Mouse (Mus musculus): ENCODE data around the gene Myo3b. TPM values are rescaled to one million over a fixed set of nuclear protein-coding genes. Genes with fewer than 3 reads are reported as not detected.

Gene Myo3b
- polyA plus RNA-seq, 1 experiment from 2014 or later, result not detected

- H3K9me3 ChIP-seq (replicated peaks), result no peaks in the 10 kb centered on the region
- peaks cover 21% of the 10 kb centered on the region for H3K4me1 ChIP-seq
- H3K36me3 ChIP-seq, result no peaks in the 10 kb centered on the region
- no peak overlapping the region for H3K9ac ChIP-seq
- H3K27me3 ChIP-seq, result 0 out of 2 replicates have a peak, but pooled peaks cover 6% of the 10 kb centered on the region
- H3K4me3 ChIP-seq (replicated peaks), result no peak overlapping the region
- H3K27ac ChIP-seq (replicated peaks), result no peak overlapping the region
- no peak for ATAC-seq (ENCODE audit: insufficient number of reproducible peaks, low FRiP score, low TSS enrichment, low read depth)
- 16% methylated on average over 8 of the region's 8 CpGs for WGBS
- H3K4me2 ChIP-seq (replicated peaks), result no peak overlapping the region
Measured at GRCm38 (mm10) chr2:70259357-70260000, 220.6 kb downstream of the Myo3b start.

DNA sequence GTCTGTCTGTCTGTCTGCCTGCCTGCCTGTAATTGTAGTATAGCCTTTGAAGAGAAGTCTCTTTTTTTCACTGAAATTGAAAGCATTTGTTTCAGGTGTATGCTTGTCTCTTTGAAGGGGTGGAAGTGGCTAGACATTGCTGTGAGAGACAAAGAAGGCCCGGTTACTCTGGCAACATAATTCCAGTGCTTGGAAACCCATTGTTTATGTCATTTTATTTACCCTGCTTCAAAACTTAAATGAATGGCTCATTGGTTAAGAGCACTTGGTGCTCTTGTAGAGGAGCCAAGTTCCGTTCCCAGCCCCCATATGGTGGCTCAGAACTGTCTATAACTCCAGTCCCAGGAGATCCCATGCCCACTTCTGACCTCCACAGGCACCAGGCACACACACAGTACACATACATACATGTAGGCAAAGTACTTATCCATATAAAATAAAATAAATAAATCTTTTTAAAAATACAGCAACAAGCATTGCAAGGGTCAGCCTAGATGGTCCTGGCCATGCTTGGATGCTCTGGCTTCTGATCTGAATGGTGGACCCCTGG, 221.8 kb downstream of the Myo3b start:
- H3K4me1 ChIP-seq, result peaks cover 21% of the 10 kb centered on the region
- 54% methylated on average over 2 of the region's 2 CpGs for WGBS
- no peak for ATAC-seq (ENCODE audit: insufficient number of reproducible peaks, low FRiP score, low TSS enrichment, low read depth)
- H3K27ac ChIP-seq (replicated peaks), result no peak overlapping the region
- H3K4me2 ChIP-seq (replicated peaks), result no peak overlapping the region
- H3K36me3 ChIP-seq, result no peaks in the 10 kb centered on the region
- H3K27me3 ChIP-seq, result 0 out of 2 replicates have a peak, but pooled peaks cover 6% of the 10 kb centered on the region
- H3K9ac ChIP-seq, result no peak overlapping the region
- no peaks in the 10 kb centered on the region for H3K9me3 ChIP-seq (replicated peaks)
- H3K4me3 ChIP-seq (replicated peaks), result no peak overlapping the region

DNA sequence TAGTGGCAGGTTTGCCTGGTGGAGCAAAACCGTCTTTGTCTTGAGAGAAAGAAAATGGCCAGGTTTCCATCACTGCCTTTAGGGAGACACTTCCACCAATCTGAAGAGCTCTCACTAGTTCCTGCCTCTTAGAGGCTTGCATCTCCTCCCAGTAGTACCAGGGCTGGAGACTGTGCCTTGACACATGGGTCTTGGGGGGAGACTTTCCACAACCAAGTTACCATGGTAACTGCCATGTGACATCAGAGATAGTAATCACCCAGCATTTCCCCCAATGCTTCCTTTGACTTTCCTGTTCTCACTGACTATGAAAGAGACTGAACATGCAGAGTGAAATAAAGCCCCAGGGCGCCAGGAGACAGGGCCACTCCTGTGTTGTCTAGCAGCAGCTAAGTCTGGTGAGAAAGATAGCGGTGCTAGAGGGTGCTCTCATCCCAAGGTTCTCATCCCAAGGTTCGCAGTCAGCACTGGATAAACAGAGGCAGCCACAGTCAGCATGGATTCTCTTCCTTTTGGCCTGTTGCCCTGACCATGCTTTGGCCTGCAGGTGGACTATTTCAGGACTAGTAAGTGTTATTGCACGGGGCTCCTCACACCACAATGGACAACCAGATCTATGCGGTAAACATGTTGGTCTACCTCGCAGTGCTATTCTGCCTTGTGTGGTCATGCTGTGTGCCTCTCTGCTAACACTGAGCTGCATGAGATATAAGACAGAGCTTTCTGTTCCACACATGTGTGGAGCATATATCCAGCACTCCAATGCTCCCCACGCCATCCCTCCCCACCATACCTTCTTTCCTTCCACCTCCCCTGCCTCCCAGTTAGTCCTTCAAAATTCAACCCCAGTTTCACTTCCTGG, 223.0 kb downstream of the Myo3b start:
- Histone ChIP-seq H3K4me2 (replicated peaks) (peak overlapping the region; percentile 4; the same call in 1 of the 2 replicates), H3K9ac (no peak overlapping the region), H3K27me3 (0 out of 2 replicates have a peak, but pooled peaks cover 6% of the 10 kb centered on the region), H3K4me1 (peaks cover 21% of the 10 kb centered on the region), H3K4me3 (replicated peaks) (no peak overlapping the region), H3K36me3 (no peaks in the 10 kb centered on the region), H3K9me3 (replicated peaks) (no peaks in the 10 kb centered on the region), H3K27ac (replicated peaks) (peak overlapping the region; percentile 66)
- ATAC-seq (ENCODE audit: insufficient number of reproducible peaks, low FRiP score, low TSS enrichment, low read depth), result peak; percentile 43
- 41% methylated on average over 8 of the region's 8 CpGs for WGBS

DNA sequence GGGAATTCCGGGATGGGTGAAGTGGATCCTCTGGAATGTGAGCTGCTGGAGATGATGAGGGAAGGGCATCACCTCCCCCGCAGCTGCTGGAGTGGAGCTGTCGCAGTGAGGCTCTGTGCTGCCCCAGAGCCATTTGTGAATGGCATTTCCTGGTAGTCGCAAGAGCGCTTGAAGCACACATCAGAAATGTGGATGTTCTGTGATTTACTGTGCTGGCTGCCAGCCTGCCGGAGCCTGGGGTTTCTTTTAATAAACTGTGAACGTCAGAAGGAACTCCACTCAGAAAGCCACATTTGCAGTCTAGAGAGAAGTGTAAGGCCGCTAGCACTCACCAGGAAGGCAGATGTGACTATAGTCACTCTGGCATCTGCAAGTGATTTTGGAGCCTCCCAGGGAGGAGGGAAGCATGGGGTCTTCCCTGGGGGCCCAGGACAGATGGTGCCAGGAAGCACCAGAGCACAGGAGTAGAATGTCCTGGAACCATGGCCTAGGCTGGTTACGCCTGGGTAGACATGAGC, 223.7 kb downstream of the Myo3b start:
- Histone ChIP-seq H3K9me3 (replicated peaks) (no peaks in the 10 kb centered on the region), H3K4me1 (peaks cover 21% of the 10 kb centered on the region), H3K4me2 (replicated peaks) (peak overlapping the region; percentile 4; the same call in 1 of the 2 replicates), H3K36me3 (no peaks in the 10 kb centered on the region), H3K27me3 (0 out of 2 replicates have a peak, but pooled peaks cover 6% of the 10 kb centered on the region), H3K27ac (replicated peaks) (peak overlapping the region; percentile 66), H3K4me3 (replicated peaks) (no peak overlapping the region), H3K9ac (no peak overlapping the region)
- WGBS, result 7% methylated on average over 9 of the region's 9 CpGs
- ATAC-seq (ENCODE audit: insufficient number of reproducible peaks, low FRiP score, low TSS enrichment, low read depth), result peak; percentile 76

GRCm38 (mm10) chr2:70278425-70279277, 239.7 kb downstream of the Myo3b start:
- 41% methylated on average over 13 of the region's 13 CpGs for WGBS
- Histone ChIP-seq H3K9ac (no peak overlapping the region), H3K27me3 (no peaks in the 10 kb centered on the region), H3K36me3 (no peaks in the 10 kb centered on the region), H3K27ac (replicated peaks) (no peak overlapping the region), H3K4me1 (no peaks in the 10 kb centered on the region), H3K4me3 (replicated peaks) (no peak overlapping the region), H3K9me3 (replicated peaks) (no peaks in the 10 kb centered on the region), H3K4me2 (replicated peaks) (no peak overlapping the region)
- ATAC-seq (ENCODE audit: insufficient number of reproducible peaks, low FRiP score, low TSS enrichment, low read depth), result no peak

GRCm38 (mm10) chr2:70284109-70284508, 245.2 kb downstream of the Myo3b start:
- Histone ChIP-seq H3K9ac (no peak overlapping the region), H3K9me3 (replicated peaks) (no peaks in the 10 kb centered on the region), H3K4me2 (replicated peaks) (no peak overlapping the region), H3K4me1 (no peaks in the 10 kb centered on the region), H3K4me3 (replicated peaks) (no peak overlapping the region), H3K36me3 (no peaks in the 10 kb centered on the region), H3K27ac (replicated peaks) (no peak overlapping the region), H3K27me3 (no peaks in the 10 kb centered on the region)
- ATAC-seq (ENCODE audit: insufficient number of reproducible peaks, low FRiP score, low TSS enrichment, low read depth), result no peak
- WGBS, result 82% methylated on average over 1 of the region's 1 CpGs

- ATAC-seq (ENCODE audit: insufficient number of reproducible peaks, low FRiP score, low TSS enrichment, low read depth), result no peak
- Histone ChIP-seq H3K4me1 (no peaks in the 10 kb centered on the region), H3K27ac (replicated peaks) (no peak overlapping the region), H3K27me3 (no peaks in the 10 kb centered on the region), H3K9me3 (replicated peaks) (no peaks in the 10 kb centered on the region), H3K36me3 (no peaks in the 10 kb centered on the region), H3K4me3 (replicated peaks) (no peak overlapping the region), H3K4me2 (replicated peaks) (no peak overlapping the region), H3K9ac (no peak overlapping the region)
- WGBS, result 55% methylated on average over 5 of the region's 5 CpGs
Measured at GRCm38 (mm10) chr2:70291063-70291462, 252.1 kb downstream of the Myo3b start.

DNA sequence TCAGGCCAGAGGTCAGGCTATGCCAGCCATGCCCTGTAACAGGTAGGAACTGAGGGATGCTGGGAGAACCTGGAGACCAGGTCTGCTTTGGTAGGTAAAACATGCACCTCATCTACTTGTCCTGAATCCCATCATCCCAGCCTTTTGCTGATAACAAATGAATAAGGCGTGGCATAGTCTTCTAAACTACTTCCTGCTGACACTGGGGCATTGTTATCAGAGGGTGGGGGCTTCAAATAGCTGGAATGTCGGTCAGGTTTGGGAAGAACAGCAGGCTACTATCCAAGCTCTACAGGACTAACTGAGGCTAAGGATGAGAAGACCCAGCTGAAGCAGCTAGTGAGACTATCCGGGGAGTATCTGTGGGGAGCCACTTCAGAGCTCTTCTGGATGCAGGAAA, 253.8 kb downstream of the Myo3b start:
- Histone ChIP-seq H3K27ac (replicated peaks) (no peak overlapping the region), H3K4me2 (replicated peaks) (no peak overlapping the region), H3K27me3 (no peaks in the 10 kb centered on the region), H3K4me1 (no peaks in the 10 kb centered on the region), H3K9ac (no peak overlapping the region), H3K36me3 (no peaks in the 10 kb centered on the region), H3K4me3 (replicated peaks) (no peak overlapping the region), H3K9me3 (replicated peaks) (no peaks in the 10 kb centered on the region)
- no peak for ATAC-seq (ENCODE audit: insufficient number of reproducible peaks, low FRiP score, low TSS enrichment, low read depth)
- WGBS, result 70% methylated on average over 3 of the region's 3 CpGs

GRCm38 (mm10) chr2:70302905-70303304, 264.0 kb downstream of the Myo3b start:
- Histone ChIP-seq H3K4me3 (replicated peaks) (no peak overlapping the region), H3K27ac (replicated peaks) (no peak overlapping the region), H3K27me3 (no peaks in the 10 kb centered on the region), H3K4me2 (replicated peaks) (no peak overlapping the region), H3K4me1 (no peaks in the 10 kb centered on the region), H3K9ac (no peak overlapping the region), H3K9me3 (replicated peaks) (no peaks in the 10 kb centered on the region), H3K36me3 (no peaks in the 10 kb centered on the region)
- no peak for ATAC-seq (ENCODE audit: insufficient number of reproducible peaks, low FRiP score, low TSS enrichment, low read depth)

DNA sequence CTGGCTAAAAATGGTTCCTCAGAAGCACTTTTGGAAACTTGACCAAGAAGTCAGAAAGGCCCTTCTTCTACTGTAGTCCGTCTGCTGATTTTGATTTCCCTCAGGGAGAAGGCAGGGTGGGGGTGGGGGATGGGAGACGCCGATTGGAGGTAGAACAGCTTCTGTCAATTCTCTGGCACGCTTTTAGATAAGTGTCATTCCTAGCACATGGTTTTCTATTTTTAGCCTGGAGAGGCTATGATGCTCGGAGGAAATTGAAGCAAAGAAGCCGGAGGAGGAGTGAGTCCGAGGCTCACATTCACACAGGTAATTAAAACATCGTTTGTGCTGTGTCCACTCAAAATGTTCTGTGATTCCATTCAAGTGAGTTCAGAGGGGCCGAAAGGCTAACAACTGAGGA, 276.2 kb downstream of the Myo3b start:
- Histone ChIP-seq H3K27ac (replicated peaks) (no peak overlapping the region), H3K9me3 (replicated peaks) (no peaks in the 10 kb centered on the region), H3K4me2 (replicated peaks) (no peak overlapping the region), H3K4me3 (replicated peaks) (no peak overlapping the region), H3K4me1 (no peaks in the 10 kb centered on the region), H3K36me3 (no peaks in the 10 kb centered on the region), H3K9ac (no peak overlapping the region), H3K27me3 (no peaks in the 10 kb centered on the region)
- 42% methylated on average over 9 of the region's 9 CpGs for WGBS
- ATAC-seq (ENCODE audit: insufficient number of reproducible peaks, low FRiP score, low TSS enrichment, low read depth), result no peak

All from embryonic facial prominence, embryonic 15.5 days (tissue).